Mouse (Mus musculus): ENCODE data around the gene Sppl3. TPM values are rescaled to one million over a fixed set of nuclear protein-coding genes. Genes with fewer than 3 reads are reported as not detected.
A peak's percentile ranks its signal among the peaks of the same experiment; 100 is the strongest.
"Not testable (repeated sequence)": the region's sequence is repeated elsewhere in the genome, so short reads cannot be mapped to it uniquely, and the experiment has no call there.

Gene Sppl3
- polyA plus RNA-seq, 1 experiment from 2014 or later = 39.4 TPM

DNA sequence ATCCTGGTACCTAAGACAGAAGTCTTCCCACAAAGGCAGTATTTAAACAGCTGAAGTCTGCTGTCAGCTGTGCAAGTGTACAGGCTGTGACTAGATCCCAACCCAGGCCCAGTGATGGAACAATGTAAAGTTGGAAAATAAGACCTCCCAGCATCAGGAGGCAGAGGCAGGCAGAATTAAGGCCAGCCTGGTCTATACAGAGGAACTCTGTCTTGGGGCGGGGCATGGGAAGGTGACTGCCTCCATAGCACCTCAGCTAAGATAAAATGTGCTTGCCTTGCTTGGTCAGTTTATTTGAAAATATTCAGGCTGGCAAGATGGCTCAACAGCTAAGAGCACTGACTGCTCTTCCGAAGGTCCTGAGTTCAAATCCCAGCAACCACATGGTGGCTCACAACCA is 59.5 kb downstream of the Sppl3 start:
- Histone ChIP-seq H3K36me3 (ENCODE audit: insufficient read depth, low read length) (0 out of 2 replicates have a peak, but pooled peaks cover 2% of the 10 kb centered on the region), H3K27ac (no peak overlapping the region), H3K9me3 (replicated peaks; ENCODE audit: low read length) (no peaks in the 10 kb centered on the region), H3K4me3 (replicated peaks; ENCODE audit: low read depth, low read length) (no peak overlapping the region), H3K4me1 (replicated peaks; ENCODE audit: insufficient read depth, low read length) (peaks cover 9% of the 10 kb centered on the region; the same call in 1 of the 2 replicates), H3K9ac (ENCODE audit: low read depth, low read length) (no peak overlapping the region), H3K4me2 (ENCODE audit: low read length) (no peak overlapping the region), H3K27me3 (ENCODE audit: insufficient read depth, low read length) (no peaks in the 10 kb centered on the region)
- WGBS = 96% methylated on average over 2 of the region's 2 CpGs
- TF ChIP-seq CTCF (IDR thresholded peaks at IDR 0.05; ENCODE audit: low read depth) = no peak
- ATAC-seq (replicated peaks; ENCODE audit: low FRiP score, low read depth) (no peak), DNase-seq (ENCODE audit: low spot score) (no peak)

DNA sequence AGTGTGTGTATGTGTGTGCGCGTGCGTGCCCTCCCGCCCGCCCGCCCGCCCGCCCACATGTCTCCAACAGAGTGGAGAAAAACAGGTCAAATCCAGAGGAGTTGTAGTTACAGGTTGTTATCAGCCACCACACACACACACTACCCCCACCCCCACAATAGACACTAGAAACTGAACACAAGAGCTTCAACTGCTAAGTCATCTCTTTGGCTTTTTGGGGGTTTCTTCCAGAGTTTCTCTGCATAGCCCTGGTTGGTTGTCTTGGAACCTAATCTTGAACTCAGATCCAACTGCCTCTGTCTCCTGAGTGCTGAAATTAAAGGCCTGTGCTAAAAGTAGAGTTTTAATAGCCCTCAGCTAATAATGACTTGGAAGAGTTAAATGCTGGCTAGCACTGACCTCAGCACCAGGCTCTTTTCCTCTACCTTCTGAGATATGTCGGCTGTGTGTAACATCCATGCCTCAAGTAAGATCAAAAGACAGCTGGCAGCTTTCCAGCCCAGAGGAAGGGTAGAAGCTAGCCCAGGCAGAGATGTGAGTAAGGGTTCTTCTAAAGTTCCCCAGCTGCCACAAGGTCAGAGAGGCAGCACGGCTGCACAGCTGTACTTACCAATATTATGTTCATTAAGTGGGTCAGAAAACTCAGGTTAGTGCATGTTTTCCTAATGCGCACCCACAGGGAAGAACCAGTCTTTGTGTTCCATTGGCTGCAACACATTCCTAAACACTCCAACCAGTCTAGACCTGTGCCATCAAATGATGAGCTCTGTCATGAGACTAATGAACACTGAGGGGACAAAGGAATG is 60.4 kb downstream of the Sppl3 start:
- Histone ChIP-seq H3K4me3 (replicated peaks; ENCODE audit: low read depth, low read length) (no peak overlapping the region), H3K36me3 (ENCODE audit: insufficient read depth, low read length) (peaks cover 8% of the 10 kb centered on the region; the same call in 1 of the 2 replicates), H3K27ac (peak overlapping the region; percentile 14; the same call in 1 of the 2 replicates), H3K4me2 (ENCODE audit: low read length) (no peak overlapping the region), H3K9me3 (replicated peaks; ENCODE audit: low read length) (no peaks in the 10 kb centered on the region), H3K4me1 (replicated peaks; ENCODE audit: insufficient read depth, low read length) (peaks cover 9% of the 10 kb centered on the region; the same call in 1 of the 2 replicates), H3K27me3 (ENCODE audit: insufficient read depth, low read length) (no peaks in the 10 kb centered on the region), H3K9ac (ENCODE audit: low read depth, low read length) (no peak overlapping the region)
- 76% methylated on average over 11 of the region's 11 CpGs for WGBS
- ATAC-seq (replicated peaks; ENCODE audit: low FRiP score, low read depth) (no peak), DNase-seq (ENCODE audit: low spot score) (no peak)
- no peak for TF ChIP-seq CTCF (IDR thresholded peaks at IDR 0.05; ENCODE audit: low read depth)

DNA sequence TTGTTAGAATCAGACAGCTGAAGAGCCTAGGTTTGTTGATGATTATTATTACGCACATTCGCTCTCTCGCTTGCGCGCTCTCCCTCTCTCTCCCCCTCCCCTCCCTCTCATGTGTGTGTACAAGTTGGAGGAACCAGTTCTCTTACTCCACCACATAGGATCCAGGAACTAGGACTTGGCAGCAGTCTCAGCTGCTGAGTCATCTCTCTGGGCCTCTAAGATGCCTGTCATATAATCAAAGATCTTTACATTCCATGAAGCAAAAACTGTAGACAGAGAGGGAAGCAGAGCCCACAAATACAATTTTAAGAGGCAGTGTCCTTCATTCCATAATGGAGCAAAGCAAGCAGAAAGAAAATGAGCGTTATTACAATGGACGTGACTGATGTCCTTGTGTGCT is 61.2 kb downstream of the Sppl3 start:
- peaks cover 9% of the 10 kb centered on the region; the same call in 1 of the 2 replicates for H3K4me1 ChIP-seq (replicated peaks; ENCODE audit: insufficient read depth, low read length)
- no peaks in the 10 kb centered on the region for H3K9me3 ChIP-seq (replicated peaks; ENCODE audit: low read length)
- no peak for TF ChIP-seq CTCF (IDR thresholded peaks at IDR 0.05; ENCODE audit: low read depth)
- H3K36me3 ChIP-seq (ENCODE audit: insufficient read depth, low read length) = peaks cover 8% of the 10 kb centered on the region; the same call in 1 of the 2 replicates
- ATAC-seq (replicated peaks; ENCODE audit: low FRiP score, low read depth) = no peak
- no peak overlapping the region for H3K4me3 ChIP-seq (replicated peaks; ENCODE audit: low read depth, low read length)
- 71% methylated on average over 7 of the region's 7 CpGs for WGBS
- no peak for DNase-seq (ENCODE audit: low spot score)
- peak overlapping the region; percentile 51; the same call in 1 of the 2 replicates for H3K27ac ChIP-seq
- H3K9ac ChIP-seq (ENCODE audit: low read depth, low read length) = no peak overlapping the region
- H3K4me2 ChIP-seq (ENCODE audit: low read length) = no peak overlapping the region
- no peaks in the 10 kb centered on the region for H3K27me3 ChIP-seq (ENCODE audit: insufficient read depth, low read length)

DNA sequence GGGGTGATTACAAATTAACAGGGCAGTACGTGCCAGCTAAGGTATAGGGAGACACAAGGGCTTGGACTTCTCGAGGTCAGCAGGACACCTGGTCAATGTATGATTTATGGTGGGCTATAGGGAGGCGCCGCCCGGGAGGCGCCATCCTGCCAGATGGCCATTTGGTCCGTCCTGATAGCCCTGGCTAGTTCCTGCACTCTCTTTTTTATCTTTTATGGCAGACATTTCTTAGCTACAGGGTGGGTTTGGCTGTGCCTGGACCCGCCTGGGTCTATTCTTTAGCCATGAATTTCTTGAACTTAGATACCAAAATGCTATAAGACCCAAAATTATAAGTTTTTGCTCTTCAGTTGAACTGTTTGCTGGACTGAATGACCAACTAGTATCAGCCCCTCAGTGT is 62.4 kb downstream of the Sppl3 start:
- H3K4me3 ChIP-seq (replicated peaks; ENCODE audit: low read depth, low read length); H3K9me3 ChIP-seq (replicated peaks; ENCODE audit: low read length); H3K27ac ChIP-seq; H3K36me3 ChIP-seq (ENCODE audit: insufficient read depth, low read length); H3K27me3 ChIP-seq (ENCODE audit: insufficient read depth, low read length); DNase-seq (ENCODE audit: low spot score); H3K4me2 ChIP-seq (ENCODE audit: low read length); ATAC-seq (replicated peaks; ENCODE audit: low FRiP score, low read depth); H3K9ac ChIP-seq (ENCODE audit: low read depth, low read length); H3K4me1 ChIP-seq (replicated peaks; ENCODE audit: insufficient read depth, low read length): not testable (repeated sequence)
- WGBS = 10% methylated on average over 7 of the region's 8 CpGs

DNA sequence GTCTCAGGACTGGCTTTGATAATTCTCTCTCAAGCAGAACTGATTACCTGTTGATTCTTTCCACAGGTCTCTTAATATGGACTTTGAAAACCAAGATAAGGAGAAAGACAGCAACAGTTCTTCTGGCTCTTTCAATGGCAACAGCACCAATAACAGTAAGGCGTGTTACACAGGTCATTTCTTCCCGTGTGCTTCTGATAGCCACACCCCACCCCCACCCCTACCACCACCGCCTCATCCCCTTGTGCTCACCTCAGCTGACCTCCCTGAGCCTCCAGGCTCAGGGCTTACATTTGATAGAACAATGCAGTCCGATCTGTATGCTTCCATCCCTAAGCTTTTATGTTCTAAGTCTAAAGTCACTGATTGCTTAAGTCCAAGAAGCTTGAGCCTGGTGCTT is 63.8 kb downstream of the Sppl3 start:
- no peak for TF ChIP-seq CTCF (IDR thresholded peaks at IDR 0.05; ENCODE audit: low read depth)
- no peak overlapping the region for H3K27ac ChIP-seq
- H3K9ac ChIP-seq (ENCODE audit: low read depth, low read length) = no peak overlapping the region
- H3K36me3 ChIP-seq (ENCODE audit: insufficient read depth, low read length) = peaks cover 6% of the 10 kb centered on the region
- H3K4me1 ChIP-seq (replicated peaks; ENCODE audit: insufficient read depth, low read length) = peaks cover 6% of the 10 kb centered on the region
- H3K4me3 ChIP-seq (replicated peaks; ENCODE audit: low read depth, low read length) = no peak overlapping the region
- WGBS = 50% methylated on average over 4 of the region's 4 CpGs
- H3K27me3 ChIP-seq (ENCODE audit: insufficient read depth, low read length) = no peaks in the 10 kb centered on the region
- H3K9me3 ChIP-seq (replicated peaks; ENCODE audit: low read length) = no peaks in the 10 kb centered on the region
- DNase-seq (ENCODE audit: low spot score) = no peak
- no peak overlapping the region for H3K4me2 ChIP-seq (ENCODE audit: low read length)
- no peak for ATAC-seq (replicated peaks; ENCODE audit: low FRiP score, low read depth)

DNA sequence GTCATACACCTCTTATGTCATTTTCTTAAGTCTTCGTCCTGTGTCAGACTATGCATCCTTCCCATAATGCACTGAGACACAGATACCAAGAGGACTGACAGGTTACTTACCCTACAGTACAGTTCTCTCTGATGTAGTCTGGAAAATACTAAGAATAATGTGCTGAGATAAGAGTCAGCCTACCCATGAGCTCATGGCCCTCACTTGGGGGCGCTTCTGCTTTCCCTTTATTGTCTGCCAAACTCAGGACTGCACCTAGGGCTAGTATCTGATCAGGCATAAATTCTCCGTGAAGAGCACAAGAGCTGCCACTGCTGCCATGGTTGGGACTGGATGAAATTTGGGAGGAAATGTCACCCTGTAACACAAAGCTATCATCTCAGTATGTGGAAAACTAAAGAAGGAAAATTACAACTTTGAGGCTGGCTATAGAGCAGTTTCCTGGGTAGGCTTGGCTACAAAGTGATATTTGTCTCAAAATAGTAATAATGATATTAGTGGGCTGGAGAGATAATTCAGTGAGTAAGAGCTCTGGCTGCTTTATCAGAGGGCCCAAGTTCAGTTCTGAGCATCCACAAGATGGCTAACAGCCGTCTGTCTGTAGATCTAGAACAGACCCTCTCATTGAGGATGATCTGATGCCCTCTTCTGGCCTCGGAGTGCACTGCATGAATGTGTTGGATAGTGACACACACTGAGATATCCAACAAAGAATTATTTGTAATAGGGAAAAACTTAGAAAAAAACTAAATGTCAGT is 65.4 kb downstream of the Sppl3 start:
- no peak overlapping the region for H3K27ac ChIP-seq
- H3K9ac ChIP-seq (ENCODE audit: low read depth, low read length) = no peak overlapping the region
- DNase-seq (ENCODE audit: low spot score) (peak; percentile 75), ATAC-seq (replicated peaks; ENCODE audit: low FRiP score, low read depth) (no peak)
- peak; percentile 78 for TF ChIP-seq CTCF (IDR thresholded peaks at IDR 0.05; ENCODE audit: low read depth)
- no peaks in the 10 kb centered on the region for H3K9me3 ChIP-seq (replicated peaks; ENCODE audit: low read length)
- no peak overlapping the region for H3K4me2 ChIP-seq (ENCODE audit: low read length)
- no peaks in the 10 kb centered on the region for H3K27me3 ChIP-seq (ENCODE audit: insufficient read depth, low read length)
- H3K4me3 ChIP-seq (replicated peaks; ENCODE audit: low read depth, low read length) = no peak overlapping the region
- H3K36me3 ChIP-seq (ENCODE audit: insufficient read depth, low read length) = peaks cover 6% of the 10 kb centered on the region
- 59% methylated on average over 5 of the region's 5 CpGs for WGBS
- peaks cover 6% of the 10 kb centered on the region for H3K4me1 ChIP-seq (replicated peaks; ENCODE audit: insufficient read depth, low read length)

Data from kidney, postnatal 0 days (tissue).